Mouse (Mus musculus) neutrophil, adult 65 days (primary cell): ENCODE measurements around the gene Olfr503. TPM values are rescaled to one million over a fixed set of nuclear protein-coding genes. Genes with fewer than 3 reads are reported as not detected.

Experiments
- total RNA-seq: library from RNA; stranded (reverse); gene quantifications from 2 replicates; pipeline ENCODE4 v1.2.4, GENCODE M21; 2023

The Olfr503 gene
- total RNA-seq = not detected in 2 replicates

DNA sequence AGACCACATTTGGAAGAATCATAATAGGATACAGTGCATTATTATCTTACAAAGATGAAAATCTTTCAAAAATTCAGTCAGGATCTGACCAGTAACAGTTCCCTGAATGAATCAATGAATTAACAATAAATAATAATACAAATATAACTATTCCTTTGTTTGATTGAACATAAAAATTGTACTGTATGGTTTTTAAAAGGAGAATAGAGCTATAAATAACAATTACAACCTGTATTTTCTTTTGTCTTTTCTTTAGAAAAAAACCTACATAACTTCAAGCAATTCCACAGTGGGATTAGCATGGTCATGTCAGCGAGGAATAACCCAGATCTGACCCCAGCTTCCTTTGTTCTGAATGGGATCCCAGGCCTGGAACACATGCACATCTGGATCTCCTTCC, at the start of gene Olfr503:
Gene Olfr503 (plus strand): TSS at position 301 of the 400 bp plus-strand sequence.

DNA sequence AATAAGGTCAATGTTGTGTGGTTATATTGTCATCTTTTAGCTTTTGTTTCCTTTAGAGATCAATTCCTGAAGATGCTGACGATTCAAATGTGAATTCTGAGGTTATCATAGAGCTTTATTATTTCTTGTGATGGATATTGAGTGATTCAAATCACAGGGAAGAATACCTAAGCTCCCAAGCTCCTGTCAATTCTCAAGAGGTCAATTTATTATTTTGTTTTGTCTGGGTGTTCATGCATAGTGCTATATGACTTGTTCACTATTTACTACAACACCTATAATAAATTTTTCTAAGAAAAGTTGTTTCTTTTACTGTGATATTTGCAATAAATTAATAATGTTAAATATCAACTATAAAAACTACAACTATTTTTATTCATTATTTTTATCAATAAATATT, 19.4 kb upstream of the Olfr503 start, which contains the start of gene Olfr502:
Gene Olfr502 (minus strand): TSS at position 101 of the 400 bp plus-strand sequence.

GRCm38 (mm10) chr7:108565693-108566092, 21.4 kb downstream of the Olfr503 start, which contains the start of gene Olfr504:
Olfr504 (minus strand) TSS chr7:108565793.

Other genes starting within 250 kb of the Olfr503 start
- not detected in 2 replicates for gene Olfr491, start 231.1 kb upstream of the Olfr503 start, total RNA-seq
- not detected in 2 replicates for gene Olfr492, start 220.9 kb upstream of the Olfr503 start, total RNA-seq
- not detected in 2 replicates for gene Olfr493, start 197.5 kb upstream of the Olfr503 start, total RNA-seq
- not detected in 2 replicates for gene Olfr494, start 179.2 kb upstream of the Olfr503 start, total RNA-seq
- gene Olfr495, start 151.4 kb upstream of the Olfr503 start, total RNA-seq = not detected in 2 replicates
- gene Olfr497, start 124.1 kb upstream of the Olfr503 start, total RNA-seq = not detected in 2 replicates
- not detected in 2 replicates for gene Olfr498, start 79.2 kb upstream of the Olfr503 start, total RNA-seq
- gene Olfr502, start 19.5 kb upstream of the Olfr503 start, total RNA-seq = not detected in 2 replicates
- not detected in 2 replicates for gene Olfr504, start 21.3 kb downstream of the Olfr503 start, total RNA-seq
- not detected in 2 replicates for gene Olfr506, start 66.3 kb downstream of the Olfr503 start, total RNA-seq
- gene Olfr507, start 77.3 kb downstream of the Olfr503 start, total RNA-seq = not detected in 2 replicates
- gene Olfr508, start 85.5 kb downstream of the Olfr503 start, total RNA-seq = not detected in 2 replicates
- gene Olfr509, start 107.4 kb downstream of the Olfr503 start, total RNA-seq = not detected in 2 replicates
- gene Olfr510, start 121.9 kb downstream of the Olfr503 start, total RNA-seq = not detected in 2 replicates
- gene Olfr512, start 168.8 kb downstream of the Olfr503 start, total RNA-seq = not detected in 2 replicates
- not detected in 2 replicates for gene Olfr513, start 206.4 kb downstream of the Olfr503 start, total RNA-seq